Mouse (Mus musculus) cerebellum, postnatal 36 days (tissue): ENCODE measurements around the gene Ncr1.
"Not testable (repeated sequence)": the region's sequence is repeated elsewhere in the genome, so short reads cannot be mapped to it uniquely, and the experiment has no call there.

ENCODE experiments used
- DNase-seq, 2 experiments: peaks; one replicate each; pipeline ENCODE4 v3.0.0; 2021 to 2022; ENCODE audit warnings: mixed read lengths in 2 of 2

Ncr1 gene

GRCm38 (mm10) chr7:4337509-4337908, at the start of gene Ncr1:
Gene Ncr1, plus strand, starts transcription at chr7:4337724.
- no peak for DNase-seq

- no peak for DNase-seq
Observed at GRCm38 (mm10) chr7:4292638-4293037, 44.9 kb upstream of the Ncr1 start.

DNA sequence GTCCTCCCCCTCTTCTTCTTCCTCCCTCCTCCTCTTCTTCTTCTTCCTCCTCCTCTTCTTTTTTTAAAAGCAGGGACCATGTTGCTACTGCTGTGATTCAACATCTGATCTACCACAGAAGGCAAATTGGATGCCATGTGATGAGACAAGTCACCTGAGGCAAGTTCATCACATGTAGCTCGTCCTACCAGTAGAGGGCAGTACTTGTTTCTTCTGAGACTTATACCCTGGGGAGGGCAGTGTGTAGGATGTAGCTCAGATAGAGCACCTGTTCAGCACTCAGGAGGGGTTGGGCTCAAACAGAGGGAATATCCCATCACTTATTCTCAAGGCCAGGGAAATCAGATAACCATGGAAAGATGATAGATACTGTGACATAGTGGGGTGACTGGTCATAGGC, 40.3 kb upstream of the Ncr1 start:
- no peak for DNase-seq

- DNase-seq = no peak
Observed at GRCm38 (mm10) chr7:4300166-4300565, 37.4 kb upstream of the Ncr1 start.

GRCm38 (mm10) chr7:4303457-4303856, 34.1 kb upstream of the Ncr1 start:
- no peak for DNase-seq

DNA sequence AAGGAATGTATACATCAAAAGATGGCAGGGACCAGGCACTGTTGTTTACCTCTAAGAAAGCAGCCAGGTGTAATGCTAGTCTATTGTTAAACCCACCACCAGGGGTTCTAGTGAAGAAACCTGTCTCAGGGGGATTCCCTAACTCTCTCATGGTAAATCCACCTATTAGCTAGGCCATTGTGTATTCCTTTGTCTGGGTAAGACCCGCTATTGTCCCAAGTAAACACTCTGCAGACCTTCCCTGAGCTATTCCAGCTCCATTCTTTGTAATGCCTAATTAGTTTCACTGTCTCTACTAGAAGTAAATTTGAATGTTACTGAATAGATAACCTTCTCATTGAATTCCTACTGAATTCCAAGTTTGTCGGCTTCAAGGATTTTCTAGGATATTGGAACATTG, 24.4 kb upstream of the Ncr1 start:
- DNase-seq = not testable (repeated sequence)

DNA sequence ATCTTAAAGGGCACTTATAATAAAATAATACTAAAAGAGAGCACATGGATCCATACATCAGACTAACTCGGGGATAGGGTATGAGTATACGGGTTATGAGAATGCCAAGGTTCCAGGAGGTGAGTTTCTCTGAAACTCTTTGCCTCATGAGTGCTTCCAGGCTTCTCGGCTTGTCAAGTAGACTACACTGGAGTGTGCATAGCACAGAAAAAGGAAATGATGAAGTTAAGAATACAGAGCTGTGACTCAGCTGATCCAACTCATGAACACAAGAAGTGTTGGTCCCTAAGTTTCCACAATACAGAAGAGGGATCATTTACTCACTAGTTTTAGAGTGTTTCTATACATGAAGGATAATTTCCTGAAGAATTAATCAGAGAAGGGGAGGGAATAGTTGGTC, 24.0 kb upstream of the Ncr1 start:
- not testable (repeated sequence) for DNase-seq

DNA sequence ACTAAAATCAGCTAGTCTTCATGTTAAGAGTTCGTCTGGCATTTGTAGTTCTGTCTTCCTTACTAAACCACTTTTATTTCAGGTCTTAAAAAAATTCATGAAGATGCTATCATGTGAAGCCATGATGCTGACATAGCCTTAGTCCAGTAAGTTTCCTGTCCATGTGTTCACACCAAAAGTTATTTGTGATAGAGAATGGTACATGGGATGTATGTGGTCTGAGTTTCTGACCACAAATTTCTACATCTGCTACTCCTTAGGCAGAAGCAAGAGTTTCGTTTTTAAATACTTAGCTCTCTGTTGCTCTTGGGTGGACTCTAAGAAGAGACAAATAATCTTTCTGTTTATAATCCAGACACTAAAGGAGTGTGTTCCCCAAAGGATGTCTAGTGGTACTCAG, 14.2 kb upstream of the Ncr1 start:
- DNase-seq = no peak

GRCm38 (mm10) chr7:4373521-4373920, 36.0 kb downstream of the Ncr1 start:
- DNase-seq = no peak
